Mouse (Mus musculus) large intestine, adult 2 months (tissue): Measurements from ENCODE around the gene Car14. TPM values are rescaled to one million over a fixed set of nuclear protein-coding genes. Genes with fewer than 3 reads are reported as not detected.
A peak's percentile ranks its signal among the peaks of the same experiment; 100 is the strongest.
"Not testable (repeated sequence)": the region's sequence is repeated elsewhere in the genome, so short reads cannot be mapped to it uniquely, and the experiment has no call there.

ENCODE experiments used
- DNase-seq: peaks from one replicate; pipeline ENCODE4 v3.0.0-alpha.2; 2012; ENCODE audit warnings: low read depth, low spot score
- WGBS: fragments of 180-500 bp; shearing (Covaris S2); methylation state at CpG from one replicate; pipeline ENCODE4 v1.1.7; 2018; 5-methylcytosine and 5-hydroxymethylcytosine counted together
- polyA plus RNA-seq: library from polyadenylated mRNA; depleted of rRNA; stranded (reverse); fragments of >200 nt; gene quantifications from 2 replicates; pipeline ENCODE4 v1.2.3, GENCODE M21; 2012

The Car14 gene
- polyA plus RNA-seq, 1 experiment, result 2.5 TPM

DNA sequence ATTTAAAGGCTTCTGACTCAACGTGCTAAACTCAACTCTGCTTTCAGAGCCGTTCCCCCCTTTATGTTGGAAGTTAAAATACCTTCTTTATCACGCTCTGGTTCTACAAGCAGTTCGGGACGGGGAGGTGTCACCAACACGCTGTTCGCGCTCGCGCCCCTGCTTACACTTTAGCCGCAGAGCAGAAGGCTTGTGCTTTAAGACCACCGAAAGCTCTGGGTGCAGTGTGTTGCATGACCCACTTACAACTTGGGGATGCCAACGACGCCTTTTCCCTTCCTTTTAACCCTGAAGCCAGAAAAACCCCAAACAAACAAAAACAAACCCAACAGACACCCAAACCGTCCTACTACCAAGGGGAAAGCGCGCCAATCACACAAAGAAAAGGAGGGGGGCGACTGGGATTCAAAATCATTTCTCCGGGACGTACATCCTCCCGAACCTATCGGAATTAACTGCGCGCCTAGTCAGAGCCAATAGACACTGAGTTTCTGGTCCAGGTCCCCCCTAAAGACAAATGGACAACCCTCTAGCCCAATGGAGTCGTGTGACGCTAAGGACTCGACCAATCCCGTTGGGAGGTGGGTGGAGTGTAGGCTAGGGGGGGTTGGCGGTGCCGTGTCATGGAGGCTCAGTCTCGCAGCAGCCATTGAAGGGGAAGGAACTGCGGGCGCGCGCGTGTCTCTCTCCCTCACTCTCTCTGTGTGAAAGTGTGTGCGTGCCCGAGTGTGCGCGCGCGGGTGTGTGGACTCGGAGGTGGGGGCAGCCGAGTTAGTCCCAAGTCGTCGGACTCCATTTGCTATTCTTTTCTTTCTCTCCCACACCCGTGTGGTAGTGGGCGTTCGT is 24.4 kb upstream of the Car14 start, which contains the start of gene Anp32e:
Anp32e (plus strand) TSS at position 589 of the 846 bp plus-strand sequence.
- under 1% methylated on average over 49 of the region's 49 CpGs for WGBS
- peak; percentile 100 for DNase-seq

DNA sequence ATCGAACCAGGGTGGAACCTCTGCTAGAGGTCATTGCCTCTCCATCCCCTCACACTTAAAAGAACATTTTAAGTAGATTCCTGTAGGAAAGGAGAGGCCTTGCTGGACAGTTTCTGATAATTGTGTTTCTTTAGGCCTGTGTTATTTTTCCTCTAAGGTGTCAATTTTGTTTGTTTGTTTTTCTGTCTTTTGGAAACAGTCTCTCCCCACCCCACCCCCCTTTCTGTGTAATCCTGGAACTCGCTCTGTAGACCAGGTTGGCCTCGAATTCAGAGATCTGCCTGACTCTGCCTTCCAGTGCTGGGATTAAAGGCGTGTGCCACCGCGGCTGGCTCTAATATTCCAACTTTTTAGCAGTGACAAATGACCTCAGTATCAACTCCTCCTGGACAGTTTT is 23.8 kb upstream of the Car14 start:
- WGBS, result 51% methylated on average over 6 of the region's 6 CpGs
- DNase-seq, result no peak

DNA sequence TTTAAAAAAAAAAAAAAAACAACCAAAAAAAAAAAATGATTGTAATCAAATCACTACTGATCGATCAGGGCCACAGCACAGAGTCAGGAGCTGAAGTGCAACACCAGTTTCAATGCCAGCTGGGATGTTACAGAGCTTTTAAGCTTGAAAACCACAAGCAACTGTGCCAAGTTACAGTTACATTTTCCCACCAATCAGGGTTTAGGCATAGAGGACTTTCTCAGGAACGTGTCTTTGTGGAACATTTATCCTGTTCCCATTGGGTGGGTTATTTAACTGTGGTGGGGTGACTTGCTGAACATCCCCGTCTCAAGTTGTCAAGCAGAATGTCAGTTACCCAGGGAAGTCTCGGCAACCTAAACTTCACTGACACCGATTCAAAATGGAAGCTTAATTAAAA is 20.6 kb upstream of the Car14 start:
- no peak for DNase-seq
- WGBS, result 83% methylated on average over 5 of the region's 5 CpGs

DNA sequence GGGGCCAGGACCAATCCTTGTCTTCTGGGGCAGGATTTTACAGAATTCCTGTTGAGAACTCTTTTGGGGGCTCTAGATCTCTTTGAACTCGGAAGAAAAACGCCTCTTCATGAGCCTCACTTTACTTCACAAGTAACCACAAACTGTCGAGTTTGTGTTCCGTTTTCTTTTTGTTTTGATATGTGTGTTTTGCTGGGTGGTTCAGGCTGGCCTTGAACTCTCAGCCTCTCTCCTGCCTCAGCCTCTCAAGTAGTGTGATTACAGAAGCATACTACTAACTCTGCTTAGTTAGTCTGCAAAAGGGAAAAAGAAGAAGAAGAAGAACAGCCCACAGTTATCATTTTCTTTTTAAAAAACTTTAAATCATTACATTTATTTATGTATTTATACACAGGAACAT is 19.7 kb upstream of the Car14 start:
- DNase-seq, result no peak
- WGBS, result 54% methylated on average over 4 of the region's 4 CpGs

DNA sequence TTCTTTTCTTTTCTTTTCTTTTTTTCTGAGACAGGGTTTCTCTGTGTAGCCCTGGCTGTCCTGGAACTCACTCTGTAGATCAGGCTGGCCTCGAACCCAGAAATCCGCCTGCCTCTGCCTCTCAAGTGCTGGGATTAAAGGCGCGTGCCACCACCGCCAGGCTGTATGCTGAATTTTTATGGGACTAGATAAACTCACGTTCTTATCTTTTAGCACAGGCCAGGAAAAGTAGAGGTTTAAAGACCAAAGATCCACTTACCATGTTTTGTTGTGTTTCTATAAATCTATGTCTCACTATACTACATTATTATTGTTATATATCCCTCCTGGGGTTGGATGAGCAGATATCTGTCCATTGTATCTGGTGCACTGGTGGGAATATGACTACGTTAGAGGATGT is 18.9 kb upstream of the Car14 start:
- not testable (repeated sequence) for DNase-seq
- WGBS, result 77% methylated on average over 7 of the region's 7 CpGs

DNA sequence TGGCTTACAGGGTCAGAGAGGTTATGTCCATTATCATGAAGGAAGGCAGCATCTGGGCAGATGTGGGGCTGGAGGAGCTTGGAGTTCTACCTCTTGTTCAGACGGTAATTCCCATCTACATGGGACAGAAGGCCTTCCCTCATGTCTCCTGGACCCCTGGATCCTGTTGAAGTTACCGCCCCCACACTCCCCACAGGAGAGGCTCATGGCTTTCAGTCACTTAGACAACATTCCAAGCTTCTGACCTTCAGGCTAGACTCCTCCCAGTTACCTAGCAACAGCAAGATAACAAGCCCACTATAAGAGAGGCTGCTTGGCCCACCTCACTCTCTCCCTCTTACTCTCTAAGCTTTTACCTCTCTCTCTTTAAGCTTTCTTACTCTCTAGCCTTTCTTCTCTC is 16.0 kb upstream of the Car14 start:
- 73% methylated on average over 2 of the region's 2 CpGs for WGBS
- not testable (repeated sequence) for DNase-seq

DNA sequence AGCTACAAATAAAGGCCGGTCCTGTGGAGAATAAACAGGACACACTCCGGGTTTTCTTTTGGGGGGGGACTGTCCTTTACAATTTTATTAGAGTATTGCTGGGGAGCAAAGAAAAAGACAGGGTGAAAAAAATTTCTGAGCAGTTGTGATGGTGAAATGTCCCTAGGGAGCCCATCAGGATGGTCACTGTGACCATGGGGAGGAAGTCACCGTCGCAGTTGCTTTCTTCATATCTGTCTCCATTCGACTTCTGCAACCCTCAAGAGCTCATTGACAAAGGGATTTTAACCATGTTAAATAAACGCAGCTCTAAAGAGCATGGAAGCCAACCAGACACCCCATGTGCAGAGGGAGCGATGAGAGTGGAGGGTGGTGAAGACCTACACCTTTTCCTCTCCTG is 12.3 kb upstream of the Car14 start:
- WGBS, result 65% methylated on average over 7 of the region's 7 CpGs
- no peak for DNase-seq

DNA sequence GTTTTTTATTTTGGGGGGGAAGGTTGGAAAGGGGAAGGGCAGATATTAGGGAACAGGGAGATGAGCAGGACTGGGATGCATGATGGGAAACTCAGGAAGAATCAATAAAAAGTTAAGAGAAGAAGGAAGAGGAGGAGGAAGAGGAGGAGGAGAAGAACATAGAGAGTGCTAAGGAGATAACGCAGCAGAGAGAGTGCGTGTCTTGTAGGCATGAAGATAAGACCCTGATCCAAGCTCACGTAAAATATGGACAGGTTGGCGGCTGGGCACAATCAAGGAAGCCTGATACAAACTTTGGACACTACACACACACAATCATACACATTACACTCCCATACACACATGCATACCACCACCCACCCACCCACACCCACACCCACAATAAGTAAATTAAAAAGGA is 10.2 kb upstream of the Car14 start:
- WGBS, result 90% methylated on average over 4 of the region's 4 CpGs

DNA sequence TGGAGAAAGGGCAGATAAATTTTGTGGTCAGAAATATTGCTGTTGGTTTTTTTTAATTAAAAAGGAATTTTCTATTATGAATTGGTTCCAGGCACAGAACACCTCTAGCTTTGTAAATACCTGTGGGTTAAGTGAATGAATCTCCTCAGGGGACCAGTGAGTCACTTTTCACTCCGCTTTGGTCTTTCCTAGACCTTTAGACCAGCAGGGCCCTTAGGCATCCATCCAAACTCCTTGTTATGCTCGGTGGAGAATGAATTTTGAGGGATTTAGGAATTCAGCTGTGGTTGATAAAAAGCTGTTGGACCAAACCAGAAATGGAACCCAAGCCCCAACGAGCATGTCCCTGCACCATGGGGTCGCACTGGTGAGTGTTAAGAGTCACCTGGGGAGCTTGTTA is 3.1 kb upstream of the Car14 start:
- no peak for DNase-seq
- 56% methylated on average over 4 of the region's 4 CpGs for WGBS

More for the DNA sequence above, 10.2 kb upstream of the Car14 start:
- DNase-seq, result no peak

DNA sequence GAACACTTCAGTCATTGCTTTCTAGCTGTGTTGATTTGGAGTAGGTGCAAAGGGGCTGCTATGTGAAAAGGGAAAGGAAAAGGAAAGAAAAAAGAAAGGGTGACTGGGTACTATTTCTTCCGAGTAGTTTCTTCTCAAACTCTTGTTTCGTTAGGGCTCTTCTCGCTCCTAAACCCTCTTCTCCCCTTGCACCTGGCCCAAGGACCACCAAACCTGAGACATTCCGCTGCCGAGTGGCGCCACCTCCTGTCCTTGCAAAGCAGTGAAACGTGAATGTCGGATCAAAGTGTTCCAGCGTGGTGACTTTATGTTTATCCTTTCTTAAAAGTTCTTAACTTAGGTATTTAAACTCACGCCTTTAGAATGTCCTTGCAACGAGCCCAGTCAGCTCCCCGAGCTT is 2.4 kb upstream of the Car14 start:
- under 1% methylated on average over 12 of the region's 12 CpGs for WGBS
- no peak for DNase-seq

DNA sequence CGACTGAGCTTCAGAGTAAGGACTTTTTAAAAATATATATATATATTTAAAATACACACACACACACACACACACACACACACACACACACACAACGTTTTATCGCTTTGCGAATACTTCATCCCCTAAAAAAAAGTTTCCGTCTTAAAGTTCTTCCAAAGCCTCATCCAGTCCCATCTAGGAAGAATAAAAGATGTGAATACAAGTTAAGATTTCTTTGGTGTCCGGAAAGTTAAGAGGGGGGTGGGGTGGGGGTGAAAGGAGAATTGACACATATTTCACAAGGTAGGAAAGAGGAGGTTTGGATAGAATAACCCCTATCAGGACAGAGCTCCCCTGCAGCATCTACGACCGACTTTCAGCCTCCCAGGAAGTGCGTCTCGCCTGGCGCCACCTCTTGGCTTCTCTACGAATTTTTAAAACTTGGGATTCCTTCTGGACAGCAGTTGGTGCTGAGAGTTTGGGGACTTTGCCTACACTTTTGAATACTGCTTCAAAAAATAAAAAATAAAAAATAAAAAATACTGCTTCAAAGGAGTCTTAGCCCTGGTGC is 1.5 kb upstream of the Car14 start:
- 2% methylated on average over 12 of the region's 12 CpGs for WGBS
- DNase-seq, result no peak

DNA sequence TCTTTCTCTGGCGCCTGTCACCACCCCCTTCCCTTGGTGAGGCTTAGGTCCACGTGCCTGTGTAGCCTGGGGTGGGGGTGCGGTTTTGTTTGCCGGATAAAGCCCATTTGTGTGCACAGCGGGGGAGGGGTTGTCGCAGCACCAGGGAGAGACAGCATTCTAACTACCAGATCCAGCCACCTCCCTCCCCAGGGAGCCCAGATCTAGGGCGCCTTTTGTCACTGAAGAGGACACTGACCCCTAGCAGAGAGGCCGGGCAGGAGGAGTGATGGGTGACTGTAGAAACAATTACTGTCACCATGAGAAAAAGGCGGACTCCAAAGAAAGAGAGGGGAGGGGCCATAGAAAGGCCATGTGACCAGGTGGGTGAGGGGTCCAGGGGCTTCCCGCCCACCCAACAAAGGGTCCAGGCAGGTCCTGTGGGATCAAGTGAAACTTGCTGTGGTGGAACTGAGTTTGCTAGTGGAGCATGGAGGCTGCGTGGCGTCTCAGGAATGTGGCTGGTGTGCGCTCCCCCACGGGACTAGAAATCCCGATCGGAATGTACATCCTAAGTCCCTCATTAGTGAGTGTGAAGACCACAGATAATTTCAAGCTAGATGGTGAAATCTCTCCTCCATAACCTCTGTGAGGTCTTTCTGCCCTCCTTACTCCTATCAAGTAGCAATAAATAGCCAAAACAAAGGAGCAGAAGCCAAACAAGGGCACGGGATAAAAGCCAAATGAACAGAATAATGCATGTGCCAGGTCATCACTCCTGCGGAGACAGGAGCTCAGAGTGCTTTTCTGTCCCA is 852 bp upstream of the Car14 start:
- WGBS, result 3% methylated on average over 18 of the region's 18 CpGs
- no peak for DNase-seq

DNA sequence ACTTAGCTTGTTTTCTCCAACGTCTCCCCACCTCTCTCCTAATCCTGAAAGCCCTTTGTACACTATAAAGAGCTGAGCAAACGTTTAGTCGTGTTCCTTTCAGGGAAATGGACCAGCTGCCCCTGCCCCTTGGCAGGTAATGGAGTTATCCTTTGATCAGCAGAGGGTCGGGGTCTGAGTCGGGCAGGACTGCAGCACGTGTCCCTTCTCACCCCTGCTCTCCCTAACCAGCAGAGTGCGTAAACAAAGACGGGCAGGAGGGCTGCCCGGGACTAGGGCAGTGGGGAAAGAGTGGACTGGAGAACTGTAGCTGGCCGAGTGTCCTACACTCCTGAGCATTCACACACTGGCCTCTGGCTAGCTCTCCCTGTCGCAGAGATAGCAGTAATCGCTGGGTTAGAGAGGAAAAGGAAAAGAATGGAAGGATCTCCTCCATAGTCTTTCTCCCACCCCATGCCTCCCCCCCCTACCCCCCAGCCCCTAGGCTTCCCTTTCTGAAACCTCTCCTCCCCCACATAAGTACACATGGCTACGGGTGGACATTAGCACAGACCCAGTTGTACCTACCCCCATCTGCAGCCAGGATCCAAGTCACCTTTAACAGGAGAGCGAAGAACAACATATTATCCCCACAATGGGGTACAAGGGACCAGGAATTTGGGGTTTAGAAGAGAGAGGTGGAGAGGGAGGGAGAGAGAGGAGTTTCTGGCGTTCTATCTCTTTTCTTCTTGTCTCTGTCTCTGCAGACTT is 563 bp downstream of the Car14 start:
- 20% methylated on average over 15 of the region's 15 CpGs for WGBS
- no peak for DNase-seq

DNA sequence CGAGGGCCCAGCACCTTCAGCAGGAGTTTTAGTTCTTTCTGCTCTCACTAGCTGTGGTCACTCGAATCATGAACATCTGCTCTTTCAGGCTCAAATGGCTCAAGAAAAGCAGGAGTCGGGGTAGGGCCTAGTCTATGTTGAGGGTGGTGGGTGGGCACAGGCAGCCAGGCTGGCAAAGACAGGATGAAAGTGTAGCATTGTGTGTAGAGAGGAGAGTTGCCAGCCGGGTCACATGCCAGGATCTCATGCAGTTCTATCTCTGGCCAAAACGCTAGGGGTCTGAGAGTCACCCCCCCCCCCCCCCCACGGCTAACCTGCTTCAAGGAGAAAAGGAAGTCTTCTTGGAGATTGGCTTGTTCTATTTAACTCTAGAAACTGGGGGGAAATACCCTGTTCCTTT is 1.8 kb downstream of the Car14 start:
- 55% methylated on average over 6 of the region's 6 CpGs for WGBS
- DNase-seq, result no peak

DNA sequence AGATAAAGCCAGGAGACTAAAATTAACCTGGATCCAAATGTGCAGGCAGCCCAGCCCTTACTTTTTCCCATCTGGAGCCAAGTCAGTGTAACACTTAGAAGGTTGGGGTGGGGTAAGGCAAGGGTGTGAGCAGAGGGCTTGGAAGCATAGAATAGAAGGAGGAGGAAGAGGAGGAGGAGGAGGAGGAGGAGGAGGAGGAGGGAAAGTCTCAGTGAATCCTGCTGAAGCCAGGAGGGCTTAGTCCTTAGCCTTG is 2.2 kb downstream of the Car14 start:
- DNase-seq, result no peak

DNA sequence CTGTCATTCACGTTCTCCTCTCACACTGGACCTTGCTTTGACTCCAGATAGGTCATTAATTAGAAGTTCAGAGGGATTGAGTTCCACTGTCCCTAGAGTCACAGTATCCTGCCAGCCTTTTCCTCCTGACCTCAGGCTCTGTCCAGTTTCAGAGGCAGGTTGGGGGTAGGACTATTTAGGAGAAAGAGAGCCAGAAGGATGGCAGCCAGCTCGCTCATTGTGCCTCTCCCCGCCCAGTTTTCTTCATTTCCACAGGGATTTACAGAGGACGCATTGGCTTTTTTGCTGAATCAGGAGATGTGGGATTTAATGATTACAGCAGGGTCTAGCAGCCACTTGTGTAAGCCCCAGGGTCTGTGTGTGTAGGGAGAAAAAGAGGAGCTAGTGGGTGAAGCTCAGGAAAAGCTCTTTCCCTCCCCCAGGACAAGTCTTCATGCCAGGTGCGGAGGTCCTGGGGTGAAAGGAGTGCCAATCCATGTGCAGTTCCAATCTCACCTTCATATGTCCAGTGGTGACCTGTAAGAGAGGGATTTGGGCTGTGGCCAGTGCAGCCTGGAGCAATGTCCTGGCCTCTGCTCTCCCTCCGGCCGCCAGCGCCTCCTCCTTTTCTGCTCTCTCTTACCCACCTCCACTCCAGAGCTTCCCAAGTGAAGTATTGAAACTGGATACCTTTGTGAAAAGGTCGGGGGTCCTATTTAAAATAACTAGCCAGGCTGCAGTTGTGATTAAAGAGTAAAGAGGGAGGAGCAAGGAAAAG is 2.7 kb downstream of the Car14 start:
- 68% methylated on average over 9 of the region's 9 CpGs for WGBS
- no peak for DNase-seq

DNA sequence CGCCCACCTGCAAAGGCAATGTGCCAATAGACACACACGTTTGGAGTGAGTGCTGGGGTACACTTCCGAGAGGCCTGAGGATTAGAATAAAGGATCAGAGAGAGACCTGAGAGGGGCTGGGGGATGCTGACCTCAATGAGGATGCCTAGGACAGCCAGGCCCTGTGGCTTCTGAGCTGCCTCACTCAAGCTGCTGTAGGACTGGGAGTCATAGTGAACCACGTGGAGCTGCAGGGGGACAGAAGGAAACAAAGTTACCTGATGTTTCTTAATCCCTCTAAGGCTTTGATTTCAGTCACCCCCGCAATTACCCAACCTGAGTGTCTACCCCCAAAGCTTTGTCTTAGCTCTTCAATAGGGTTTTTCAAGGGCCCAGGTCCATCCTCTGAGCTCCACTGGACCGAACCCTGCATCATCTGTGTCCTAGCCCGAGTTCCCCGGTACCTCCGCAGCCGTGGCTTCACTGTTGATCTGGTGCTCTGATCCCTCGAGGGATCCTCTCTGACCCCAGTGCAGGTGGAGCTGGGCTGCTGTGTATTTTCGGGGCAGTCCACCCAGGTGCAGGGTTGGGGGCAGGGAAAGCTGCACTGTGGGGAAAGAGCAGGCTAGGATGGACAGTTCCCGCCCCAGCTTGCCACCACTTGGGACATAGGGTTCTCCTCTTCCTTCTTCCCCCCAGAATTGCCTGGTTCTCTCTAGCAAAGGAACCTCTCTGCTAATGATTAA is 4.5 kb downstream of the Car14 start:
- no peak for DNase-seq
- 54% methylated on average over 13 of the region's 13 CpGs for WGBS

DNA sequence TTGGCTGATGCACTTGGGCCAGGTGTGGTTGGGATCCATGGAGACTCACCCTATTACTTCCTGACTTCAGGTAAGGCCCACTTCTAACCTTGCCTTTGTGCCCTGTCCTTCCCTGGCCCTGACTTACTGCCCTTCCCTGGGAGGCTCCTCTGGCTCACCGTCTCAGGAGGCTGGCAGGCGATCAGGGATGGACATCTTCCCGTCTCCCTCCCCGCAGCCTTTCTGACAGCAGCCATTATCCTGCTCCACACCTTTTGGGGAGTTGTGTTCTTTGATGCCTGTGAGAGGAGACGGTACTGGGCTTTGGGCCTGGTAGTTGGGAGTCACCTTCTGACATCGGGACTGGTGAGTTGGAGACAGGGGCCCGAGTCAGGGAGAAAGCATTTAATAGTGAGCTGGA is 9.0 kb downstream of the Car14 start:
- WGBS, result 88% methylated on average over 7 of the region's 7 CpGs
- DNase-seq, result not testable (repeated sequence)
